Mouse (Mus musculus) forebrain, postnatal 0 days (tissue): ENCODE measurements around the gene Stk11ip. TPM values are rescaled to one million over a fixed set of nuclear protein-coding genes. Genes with fewer than 3 reads are reported as not detected.

Experiments
- ATAC-seq: fragments of 200-750 bp; cut with Nextera tagmentation; 2 replicates; pipeline ENCODE4 v1.8.0; 2017; ENCODE audit warnings: mild to moderate bottlenecking, moderate library complexity
- DNase-seq: peaks from one replicate; pipeline ENCODE4 v3.0.0-alpha.2; 2015
- H3K27ac ChIP-seq: fragments of 300-500 bp; sonication (generic); 2 replicates; pipeline ENCODE4 v1.5.1; 2014; ENCODE audit warnings: low read depth, mild to moderate bottlenecking, antibody characterized with exemption, low read length, moderate library complexity, mixed read lengths
- H3K27me3 ChIP-seq: fragments of 300-500 bp; sonication (generic); 2 replicates; pipeline ENCODE4 v1.6.1; 2014; ENCODE audit warnings: mild to moderate bottlenecking, low read length, mixed read lengths; ENCODE audit not compliant: insufficient read depth
- H3K36me3 ChIP-seq: fragments of 300-500 bp; sonication (generic); 2 replicates; pipeline ENCODE4 v1.6.1; 2014; ENCODE audit warnings: mild to moderate bottlenecking, moderate library complexity; ENCODE audit not compliant: insufficient read depth
- H3K4me1 ChIP-seq: fragments of 300-500 bp; sonication (generic); 2 replicates; pipeline ENCODE4 v1.6.1; 2014; ENCODE audit warnings: antibody characterized with exemption; ENCODE audit not compliant: insufficient read depth
- H3K4me2 ChIP-seq: fragments of 300-500 bp; sonication (generic); 2 replicates; pipeline ENCODE4 v1.6.1; 2014; ENCODE audit warnings: low read depth, mild to moderate bottlenecking, moderate library complexity
- H3K4me3 ChIP-seq: fragments of 300-500 bp; sonication (generic); 2 replicates; pipeline ENCODE4 v1.5.1; 2014; ENCODE audit warnings: low read depth, low read length, mixed read lengths
- H3K9ac ChIP-seq: fragments of 300-500 bp; sonication (generic); 2 replicates; pipeline ENCODE4 v1.6.1; 2014; ENCODE audit warnings: mild to moderate bottlenecking
- H3K9me3 ChIP-seq: fragments of 300-500 bp; sonication (generic); 2 replicates; pipeline ENCODE4 v1.6.1; 2016; ENCODE audit warnings: low read length
- CTCF ChIP-seq: sonication (generic); IDR thresholded peaks from 2 replicates; pipeline ENCODE4 v1.5.1; 2016; ENCODE audit warnings: antibody characterized with exemption, control low read depth, low read depth
- whole genome bisulfite sequencing: fragments of 180-500 bp; shearing (Covaris S2); extraction: QIAGEN DNeasy Blood & Tissue Kit; methylation state at CpG from one replicate; pipeline ENCODE4 v1.1.7; 2014; 5-methylcytosine and 5-hydroxymethylcytosine counted together
- polyA plus RNA-seq: library from polyadenylated mRNA; unstranded; fragments of >200 nt; fragmentation: Nextera tagmentation; extraction: Ambion mirVana; gene quantifications from 2 replicates; pipeline ENCODE4 v1.2.1, GENCODE M21; 2015
- total RNA-seq: library from RNA; depleted of rRNA; stranded (reverse); fragments of >200 nt; gene quantifications from 2 replicates; pipeline ENCODE4 v1.2.3, GENCODE M21; 2014

Stk11ip gene
- total and polyA plus RNA-seq, 2 experiments from 2014 or later = 14.3 to 34.7 TPM

DNA sequence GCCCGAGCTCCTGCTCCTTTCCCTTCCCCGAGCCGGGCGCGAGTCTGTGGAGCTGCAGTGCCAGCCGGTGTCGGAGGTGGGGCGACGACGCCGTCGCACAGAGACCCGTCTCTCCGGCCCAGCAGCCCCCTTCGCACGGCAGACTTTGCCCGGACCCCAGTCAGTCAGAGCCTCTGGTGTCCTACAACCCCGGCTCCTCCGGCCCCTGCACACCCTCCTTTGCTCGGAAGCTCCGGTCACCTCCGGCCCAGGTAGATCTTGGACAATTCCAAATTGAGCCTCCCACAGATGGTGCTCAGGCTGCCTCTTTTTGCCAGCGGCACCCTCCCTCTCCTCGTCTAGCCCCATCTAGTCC is 41.7 kb upstream of the Stk11ip start:
- Histone ChIP-seq H3K4me3 (peak overlapping the region; percentile 85), H3K9me3 (no peaks in the 10 kb centered on the region), H3K4me2 (peak overlapping the region; percentile 82), H3K4me1 (peaks cover 26% of the 10 kb centered on the region), H3K36me3 (peaks cover 48% of the 10 kb centered on the region), H3K27ac (peak overlapping the region; percentile 83), H3K27me3 (no peaks in the 10 kb centered on the region), H3K9ac (peak overlapping the region; percentile 90)
- DNase-seq = no peak
- peak; percentile 5 for ATAC-seq
- no peak for TF ChIP-seq CTCF
- under 1% methylated on average over 20 of the region's 24 CpGs for WGBS

GRCm38 (mm10) chr1:75480036-75480435 is 41.3 kb upstream of the Stk11ip start:
- Histone ChIP-seq H3K27me3 (no peaks in the 10 kb centered on the region), H3K4me3 (peak overlapping the region; percentile 85), H3K9me3 (no peaks in the 10 kb centered on the region), H3K36me3 (peaks cover 48% of the 10 kb centered on the region), H3K4me1 (peaks cover 26% of the 10 kb centered on the region), H3K27ac (peak overlapping the region; percentile 83), H3K9ac (peak overlapping the region; percentile 90), H3K4me2 (peak overlapping the region; percentile 82)
- 14% methylated on average over 13 of the region's 13 CpGs for WGBS
- DNase-seq (no peak), ATAC-seq (no peak)
- no peak for TF ChIP-seq CTCF

DNA sequence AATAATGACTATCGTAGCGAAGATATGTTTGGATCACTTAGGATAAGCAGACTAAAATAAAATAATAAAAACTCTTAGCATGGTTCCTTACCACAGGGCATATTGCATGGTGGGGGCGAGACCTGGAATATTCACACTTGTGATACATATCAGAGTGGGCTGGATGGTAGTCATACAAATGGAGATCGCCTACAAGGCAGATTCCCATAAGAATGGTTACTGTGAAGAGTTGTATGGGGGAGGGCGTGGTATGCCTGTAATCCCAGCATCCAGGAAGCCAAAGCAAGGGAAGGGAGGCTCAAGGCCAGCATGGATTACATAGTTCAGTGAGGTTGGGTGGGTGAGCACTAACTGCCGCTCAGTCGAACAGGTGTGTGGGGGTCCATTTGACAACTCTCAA is 40.6 kb upstream of the Stk11ip start:
- no peaks in the 10 kb centered on the region for H3K27me3 ChIP-seq
- peak overlapping the region; percentile 82 for H3K4me2 ChIP-seq
- H3K4me1 ChIP-seq = peaks cover 26% of the 10 kb centered on the region
- ATAC-seq (no peak), DNase-seq (no peak)
- H3K4me3 ChIP-seq = peak overlapping the region; percentile 85
- peaks cover 48% of the 10 kb centered on the region for H3K36me3 ChIP-seq
- H3K27ac ChIP-seq = no peak overlapping the region
- no peaks in the 10 kb centered on the region for H3K9me3 ChIP-seq
- TF ChIP-seq CTCF = no peak
- peak overlapping the region; percentile 90; the same call in 1 of the 2 replicates for H3K9ac ChIP-seq
- 91% methylated on average over 7 of the region's 7 CpGs for WGBS

- ATAC-seq (peak; percentile 2; the same call in 1 of the 2 replicates), DNase-seq (no peak)
- 0 out of 2 replicates have a peak, but pooled peaks have one; percentile 9 for TF ChIP-seq CTCF
- H3K27me3 ChIP-seq = peaks cover 18% of the 10 kb centered on the region
- H3K36me3 ChIP-seq = peaks cover 47% of the 10 kb centered on the region
- no peak overlapping the region for H3K27ac ChIP-seq
- 0 out of 2 replicates have a peak, but pooled peaks cover 5% of the 10 kb centered on the region for H3K4me1 ChIP-seq
- peak overlapping the region; percentile 91 for H3K4me2 ChIP-seq
- H3K9me3 ChIP-seq = no peaks in the 10 kb centered on the region
- peak overlapping the region; percentile 31; the same call in 1 of the 2 replicates for H3K9ac ChIP-seq
- H3K4me3 ChIP-seq = no peak overlapping the region
- 11% methylated on average over 24 of the region's 24 CpGs for WGBS
These were observed 34.8 kb upstream of the Stk11ip start for GRCm38 (mm10) chr1:75486561-75486960.

- H3K4me3 ChIP-seq = peak overlapping the region; percentile 44
- H3K9ac ChIP-seq = peak overlapping the region; percentile 31; the same call in 1 of the 2 replicates
- H3K36me3 ChIP-seq = peaks cover 47% of the 10 kb centered on the region
- DNase-seq (no peak), ATAC-seq (peak; percentile 8)
- 0 out of 2 replicates have a peak, but pooled peaks cover 5% of the 10 kb centered on the region for H3K4me1 ChIP-seq
- no peak overlapping the region for H3K27ac ChIP-seq
- H3K27me3 ChIP-seq = peaks cover 18% of the 10 kb centered on the region
- H3K9me3 ChIP-seq = no peaks in the 10 kb centered on the region
- TF ChIP-seq CTCF = no peak
- WGBS = 5% methylated on average over 13 of the region's 13 CpGs
- H3K4me2 ChIP-seq = peak overlapping the region; percentile 91
These were observed 34.3 kb upstream of the Stk11ip start for GRCm38 (mm10) chr1:75487040-75487404.

DNA sequence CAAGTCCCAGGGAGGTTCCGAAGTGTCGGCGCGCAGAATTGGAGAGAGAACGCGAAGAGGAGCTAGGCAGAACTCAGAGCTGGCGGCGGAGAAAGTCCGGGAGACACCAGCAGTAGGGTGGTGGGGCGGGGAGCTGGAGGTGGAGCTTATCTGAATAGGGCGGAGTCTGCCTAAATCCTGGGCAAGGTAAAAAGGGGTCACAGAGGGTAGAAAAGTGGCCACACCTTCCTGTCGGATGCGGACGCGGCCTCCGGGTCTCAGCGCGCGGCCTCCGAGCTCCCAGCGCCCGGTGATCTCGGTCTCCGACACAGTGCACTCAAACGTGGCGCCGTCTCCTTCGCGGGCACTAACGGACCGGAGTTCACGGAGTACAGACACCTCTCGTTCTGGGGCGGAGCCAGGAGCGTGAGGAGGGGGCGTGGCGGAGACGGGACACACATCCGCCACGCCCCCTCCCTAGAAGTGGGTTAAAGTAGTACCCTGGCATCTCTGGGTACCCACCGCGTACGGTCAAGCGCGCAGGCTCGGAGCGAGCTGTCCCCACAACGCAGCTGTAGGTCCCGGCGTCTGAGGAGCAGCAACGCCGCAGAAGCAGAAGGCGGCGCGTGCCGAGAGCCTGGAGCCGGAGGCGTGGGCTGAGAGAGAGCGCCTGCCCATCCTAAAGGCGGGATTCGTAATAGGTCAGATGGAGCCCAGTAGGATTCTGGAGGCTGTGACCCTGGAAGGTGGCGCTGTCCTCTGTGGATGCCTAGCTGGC is 33.7 kb upstream of the Stk11ip start:
- Histone ChIP-seq H3K4me1 (0 out of 2 replicates have a peak, but pooled peaks cover 5% of the 10 kb centered on the region), H3K27me3 (peaks cover 18% of the 10 kb centered on the region), H3K4me2 (peak overlapping the region; percentile 91), H3K27ac (no peak overlapping the region), H3K9me3 (no peaks in the 10 kb centered on the region), H3K36me3 (peaks cover 42% of the 10 kb centered on the region), H3K4me3 (peak overlapping the region; percentile 44), H3K9ac (peak overlapping the region; percentile 31; the same call in 1 of the 2 replicates)
- 4% methylated on average over 62 of the region's 62 CpGs for WGBS
- ATAC-seq = peak; percentile 68
- DNase-seq = peak; percentile 61
- TF ChIP-seq CTCF = peak; percentile 37

GRCm38 (mm10) chr1:75490785-75491551 is 30.4 kb upstream of the Stk11ip start:
- DNase-seq = no peak
- TF ChIP-seq CTCF = no peak
- H3K4me2 ChIP-seq = no peak overlapping the region
- no peak overlapping the region for H3K9ac ChIP-seq
- H3K9me3 ChIP-seq = no peaks in the 10 kb centered on the region
- ATAC-seq = no peak
- H3K27ac ChIP-seq = no peak overlapping the region
- WGBS = 87% methylated on average over 34 of the region's 34 CpGs
- peaks cover 10% of the 10 kb centered on the region; the same call in 1 of the 2 replicates for H3K36me3 ChIP-seq
- H3K4me3 ChIP-seq = no peak overlapping the region
- peaks cover 16% of the 10 kb centered on the region for H3K27me3 ChIP-seq
- H3K4me1 ChIP-seq = 0 out of 2 replicates have a peak, but pooled peaks cover 5% of the 10 kb centered on the region
